Comparison of ENCODE assay signal across 8 mouse cellular contexts in the genomic region with DNA sequence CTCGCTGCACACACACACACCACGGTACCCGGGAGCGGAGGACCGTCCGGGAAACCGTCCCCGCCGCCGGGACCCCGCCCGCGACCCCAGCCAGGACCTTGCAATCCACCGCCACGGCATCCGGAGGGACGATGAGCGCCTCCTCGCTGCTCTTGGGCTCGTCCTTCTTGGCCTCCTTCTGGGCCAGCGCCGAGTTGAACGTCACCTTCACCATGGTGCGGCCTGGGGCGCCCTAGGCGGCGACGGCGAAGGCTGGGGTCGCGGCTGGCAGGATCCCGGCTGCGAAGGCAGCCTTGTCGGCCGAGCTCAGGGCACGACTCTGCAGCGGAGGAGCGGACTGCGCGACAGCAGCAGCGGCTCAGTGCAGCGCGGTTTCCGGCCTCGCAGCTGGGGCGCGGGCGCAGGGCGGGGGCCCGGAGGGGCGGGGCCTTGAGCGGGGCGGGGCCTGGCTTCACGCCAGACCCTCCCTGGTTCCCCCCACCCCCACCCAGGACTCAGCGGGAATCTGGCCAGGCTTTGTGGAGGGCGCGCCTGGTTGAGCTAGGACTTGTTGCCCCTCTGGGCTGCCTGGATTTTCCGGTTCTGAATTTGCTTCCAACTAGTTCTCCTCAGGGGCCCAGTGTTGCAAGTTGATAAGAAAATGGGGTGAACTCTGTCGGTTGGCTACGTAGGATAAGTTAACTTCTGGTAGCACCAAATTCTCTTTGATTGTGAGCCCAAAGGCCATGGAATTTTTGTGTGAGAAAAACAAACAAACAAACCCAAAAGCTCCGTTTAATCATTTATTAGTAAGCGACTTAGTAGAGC. TPM values are rescaled to one million over a fixed set of nuclear protein-coding genes. Genes with fewer than 3 reads are reported as not detected.
DNase-seq lines count a peak whose midpoint lies in the region; ATAC-seq and TF ChIP-seq lines count a peak whose summit lies in the region.

A gene (minus strand): TSS at position 377 of the 807 bp plus-strand sequence.

- peak within 1 kb of the TSS; percentile 99 for H3K9ac ChIP-seq in forebrain, postnatal 0 days
- H3K9ac ChIP-seq in lung, postnatal 0 days (replicated peaks; ENCODE audit: low read depth), result peak within 1 kb of the TSS; percentile 100

- H3K27me3 ChIP-seq in forebrain, postnatal 0 days (ENCODE audit: insufficient read depth, low read length), result no peaks in the 10 kb centered on the region
- no peaks in the 10 kb centered on the region for H3K27me3 ChIP-seq in lung, postnatal 0 days (replicated peaks; ENCODE audit: insufficient read depth, low read length)

- peak within 1 kb of the TSS; percentile 52 for H3K4me2 ChIP-seq in forebrain, postnatal 0 days (ENCODE audit: low read depth)
- peak within 1 kb of the TSS; percentile 60 for H3K4me2 ChIP-seq in lung, postnatal 0 days (replicated peaks; ENCODE audit: low read depth, low read length)

- peak; percentile 56 for DNase-seq in MEL-GATA-1-ER (ENCODE audit: extremely low read depth, low read depth)
- DNase-seq in cerebellum, adult 18-20 months, result peak; percentile 78 to 90
- DNase-seq in forebrain, postnatal 0 days, result peak; percentile 88
- DNase-seq in heart, postnatal 36 days, result peak; percentile 92 to 93
- DNase-seq in layer of hippocampus, adult 2 months (ENCODE audit: low spot score in 2 of 2), result peak; percentile 67 to 82
- DNase-seq in lung, postnatal 0 days (ENCODE audit: low spot score), result peak; percentile 94
- peak; percentile 85 for DNase-seq in ovary, postnatal 14 days (ENCODE audit: low spot score)
- DNase-seq in thymus, postnatal 14 days, result peak; percentile 96

- no peaks in the 10 kb centered on the region for H3K9me3 ChIP-seq in forebrain, postnatal 0 days (ENCODE audit: low read length)
- no peaks in the 10 kb centered on the region for H3K9me3 ChIP-seq in lung, postnatal 0 days (ENCODE audit: low read length)

- 2% methylated on average over 62 of the region's 62 CpGs for WGBS in forebrain, postnatal 0 days
- WGBS in lung, postnatal 0 days, result under 1% methylated on average over 39 of the region's 62 CpGs

- H3K4me3 ChIP-seq in forebrain, postnatal 0 days (ENCODE audit: low read depth, low read length), result peak within 1 kb of the TSS; percentile 100
- peak within 1 kb of the TSS; percentile 98 for H3K4me3 ChIP-seq in layer of hippocampus, adult 2 months
- peak within 1 kb of the TSS; percentile 100 for H3K4me3 ChIP-seq in lung, postnatal 0 days (ENCODE audit: low read depth, low read length)

- peak; percentile 50 for TF ChIP-seq EP300 in lung, postnatal 0 days (IDR thresholded peaks at IDR 0.05)

- peak; percentile 94 for ATAC-seq in forebrain, postnatal 0 days
- peak; percentile 89 for ATAC-seq in lung, postnatal 0 days

- peak within 1 kb of the TSS; percentile 95 for H3K27ac ChIP-seq in forebrain, postnatal 0 days (ENCODE audit: low read depth, low read length)
- peak within 1 kb of the TSS; percentile 100 for H3K27ac ChIP-seq in layer of hippocampus, adult 2 months
- peak within 1 kb of the TSS; percentile 99 for H3K27ac ChIP-seq in lung, postnatal 0 days (ENCODE audit: low read length)

- H3K36me3 ChIP-seq in forebrain, postnatal 0 days (ENCODE audit: insufficient read depth), result peaks cover 4% of the 10 kb centered on the region; the same call in 1 of the 2 replicates
- no peaks in the 10 kb centered on the region for H3K36me3 ChIP-seq in lung, postnatal 0 days (ENCODE audit: insufficient read depth, low read length)

- intact Hi-C loops in heart, postnatal 36 days (cut with DNase I), result loop anchor here (2.0 to 5.0 kb wide), 4 partner anchors 58 to 148 kb away; a partner anchor contains a TSS

- TF ChIP-seq CTCF in forebrain, postnatal 0 days (IDR thresholded peaks at IDR 0.05; ENCODE audit: low read depth), result peak; percentile 40
- TF ChIP-seq CTCF in layer of hippocampus, adult 2 months (conservative IDR thresholded peaks at IDR 0.05), result no peak
- TF ChIP-seq CTCF in lung, postnatal 0 days (IDR thresholded peaks at IDR 0.05), result peak; percentile 42

- peaks cover 25% of the 10 kb centered on the region for H3K4me1 ChIP-seq in forebrain, postnatal 0 days (ENCODE audit: insufficient read depth)
- H3K4me1 ChIP-seq in lung, postnatal 0 days (ENCODE audit: insufficient read depth, low read depth, low read length), result peaks cover 34% of the 10 kb centered on the region

RNA-seq across cellular contexts. Expression of the gene that starts here (rescaled TPM):
- 317 and 332 TPM in 2 replicates for total RNA-seq in forebrain, postnatal 0 days (2014; rRNA removed)
- 802 and 892 TPM in 2 replicates for polyA plus RNA-seq in forebrain, postnatal 0 days (2015; fragmentation: Nextera tagmentation; extraction: Ambion mirVana)
- total RNA-seq in heart, postnatal 36 days (2021), result 100 to 1,000 TPM; 753 to 767 TPM
- total RNA-seq in layer of hippocampus, adult 2 months (2021), result 1,000 to 10,000 TPM in 1 of 2 experiments, 100 to 1,000 TPM in 1; 989 to 1,035 TPM
- 1,838 and 1,903 TPM in 2 replicates for polyA plus RNA-seq in lung, postnatal 0 days (2015; fragmentation: Nextera tagmentation; extraction: Ambion mirVana)

Comparison
In these comparisons a context has a peak if more than half of its experiments do, and no peak if none do; other contexts are left out.
1. Peak in every context shown above with its lines: DNase-seq, ATAC-seq, H3K4me3 ChIP-seq and H3K27ac ChIP-seq.